Mouse (Mus musculus) limb, embryonic 15.5 days (tissue): Measurements from ENCODE around the gene Opcml. TPM values are rescaled to one million over a fixed set of nuclear protein-coding genes. Genes with fewer than 3 reads are reported as not detected.

Source experiments
- ATAC-seq: fragments of 200-750 bp; cut with Nextera tagmentation; 2 replicates; pipeline ENCODE4 v1.8.0; 2017; ENCODE audit warnings: low read depth, moderate TSS enrichment; ENCODE audit not compliant: insufficient number of reproducible peaks, low FRiP score, low TSS enrichment
- H3K27ac ChIP-seq: fragments of 300-500 bp; sonication (generic); 2 replicates; pipeline ENCODE4 v1.5.1; 2015; ENCODE audit warnings: moderate library complexity, mild to moderate bottlenecking, inconsistent platforms
- H3K27me3 ChIP-seq: fragments of 300-500 bp; sonication (generic); 2 replicates; pipeline ENCODE4 v1.6.1; 2015; ENCODE audit warnings: inconsistent platforms
- H3K36me3 ChIP-seq: fragments of 300-500 bp; sonication (generic); 2 replicates; pipeline ENCODE4 v1.6.1; 2015; ENCODE audit warnings: inconsistent platforms
- H3K4me1 ChIP-seq: fragments of 300-500 bp; sonication (generic); 2 replicates; pipeline ENCODE4 v1.6.1; 2015; ENCODE audit warnings: inconsistent platforms
- H3K4me2 ChIP-seq: fragments of 300-500 bp; sonication (generic); 2 replicates; pipeline ENCODE4 v1.6.1; 2015; ENCODE audit warnings: mild to moderate bottlenecking, inconsistent platforms
- H3K4me3 ChIP-seq: fragments of 300-500 bp; sonication (generic); 2 replicates; pipeline ENCODE4 v1.5.1; 2015; ENCODE audit warnings: mild to moderate bottlenecking, inconsistent platforms
- H3K9ac ChIP-seq: fragments of 300-500 bp; sonication (generic); 2 replicates; pipeline ENCODE4 v1.6.1; 2015; ENCODE audit warnings: inconsistent platforms
- H3K9me3 ChIP-seq: fragments of 300-500 bp; sonication (generic); 2 replicates; pipeline ENCODE4 v1.6.1; 2016; ENCODE audit warnings: inconsistent platforms
- WGBS: fragments of 180-500 bp; shearing (Covaris S2); methylation state at CpG from one replicate; pipeline ENCODE4 v1.1.7; 2015; 5-methylcytosine and 5-hydroxymethylcytosine counted together
- polyA plus RNA-seq: library from polyadenylated mRNA; unstranded; fragments of >200 nt; fragmentation: Nextera tagmentation; extraction: Ambion mirVana; gene quantifications from 2 replicates; pipeline ENCODE4 v1.2.1, GENCODE M21; 2015

Gene Opcml
- polyA plus RNA-seq, 1 experiment from 2014 or later: 4.9 TPM

- H3K4me1 ChIP-seq: no peaks in the 10 kb centered on the region
- no peaks in the 10 kb centered on the region for H3K9me3 ChIP-seq
- no peaks in the 10 kb centered on the region for H3K27me3 ChIP-seq
- H3K27ac ChIP-seq: no peak overlapping the region
- H3K9ac ChIP-seq: no peak overlapping the region
- H3K4me3 ChIP-seq: no peak overlapping the region
- H3K4me2 ChIP-seq: no peak overlapping the region
- no peak for ATAC-seq
- H3K36me3 ChIP-seq: no peaks in the 10 kb centered on the region
- 75% methylated on average over 1 of the region's 1 CpGs for WGBS
Measured at GRCm38 (mm10) chr9:28789439-28789838, 998.9 kb downstream of the Opcml start.

GRCm38 (mm10) chr9:28800100-28800499 lies 1009.5 kb downstream of the Opcml start:
- Histone ChIP-seq H3K36me3 (no peaks in the 10 kb centered on the region), H3K9ac (no peak overlapping the region), H3K4me2 (no peak overlapping the region), H3K4me3 (no peak overlapping the region), H3K27ac (no peak overlapping the region), H3K27me3 (no peaks in the 10 kb centered on the region), H3K4me1 (no peaks in the 10 kb centered on the region), H3K9me3 (no peaks in the 10 kb centered on the region)
- ATAC-seq: no peak; the same call in 1 of the 2 replicates
- 9% methylated on average over 2 of the region's 2 CpGs for WGBS

GRCm38 (mm10) chr9:28806666-28807065 lies 1016.1 kb downstream of the Opcml start:
- no peaks in the 10 kb centered on the region for H3K9me3 ChIP-seq
- no peaks in the 10 kb centered on the region for H3K27me3 ChIP-seq
- no peak overlapping the region for H3K27ac ChIP-seq
- H3K4me1 ChIP-seq: no peaks in the 10 kb centered on the region
- H3K36me3 ChIP-seq: no peaks in the 10 kb centered on the region
- H3K9ac ChIP-seq: no peak overlapping the region
- ATAC-seq: no peak
- H3K4me3 ChIP-seq: no peak overlapping the region
- H3K4me2 ChIP-seq: no peak overlapping the region

DNA sequence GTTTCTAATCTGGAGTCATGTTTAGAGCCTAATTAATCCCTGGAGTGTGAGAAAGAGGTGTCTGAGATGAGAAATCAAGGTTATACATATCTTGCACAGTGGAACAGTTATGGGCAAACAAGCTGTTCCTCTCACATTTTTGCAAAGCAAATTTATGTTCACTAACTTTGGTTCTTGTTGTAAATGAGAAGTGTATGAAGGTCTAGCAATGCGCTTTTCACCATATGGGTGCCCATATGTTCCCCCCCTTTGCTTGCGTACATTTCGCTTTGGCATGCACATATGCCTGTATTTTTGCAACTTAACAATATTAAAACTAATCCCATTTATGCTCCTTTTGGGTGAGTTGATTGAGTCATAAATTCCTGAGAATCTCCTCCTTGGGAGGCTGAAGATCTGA lies 1031.5 kb downstream of the Opcml start:
- ATAC-seq: no peak
- H3K27ac ChIP-seq: no peak overlapping the region
- H3K27me3 ChIP-seq: no peaks in the 10 kb centered on the region
- H3K4me3 ChIP-seq: no peak overlapping the region
- H3K9me3 ChIP-seq: no peaks in the 10 kb centered on the region
- no peaks in the 10 kb centered on the region for H3K4me1 ChIP-seq
- no peaks in the 10 kb centered on the region for H3K36me3 ChIP-seq
- WGBS: 83% methylated on average over 3 of the region's 3 CpGs
- H3K4me2 ChIP-seq: no peak overlapping the region
- H3K9ac ChIP-seq: no peak overlapping the region

GRCm38 (mm10) chr9:28822466-28822865 lies 1031.9 kb downstream of the Opcml start:
- H3K9ac ChIP-seq: no peak overlapping the region
- no peaks in the 10 kb centered on the region for H3K9me3 ChIP-seq
- no peak overlapping the region for H3K27ac ChIP-seq
- ATAC-seq: no peak
- no peaks in the 10 kb centered on the region for H3K36me3 ChIP-seq
- H3K4me3 ChIP-seq: no peak overlapping the region
- H3K27me3 ChIP-seq: no peaks in the 10 kb centered on the region
- no peaks in the 10 kb centered on the region for H3K4me1 ChIP-seq
- WGBS: 81% methylated on average over 5 of the region's 5 CpGs
- no peak overlapping the region for H3K4me2 ChIP-seq

GRCm38 (mm10) chr9:28825821-28826220 lies 1035.2 kb downstream of the Opcml start:
- 81% methylated on average over 2 of the region's 2 CpGs for WGBS
- Histone ChIP-seq H3K4me2 (no peak overlapping the region), H3K9ac (no peak overlapping the region), H3K4me1 (no peaks in the 10 kb centered on the region), H3K27ac (no peak overlapping the region), H3K4me3 (no peak overlapping the region), H3K36me3 (no peaks in the 10 kb centered on the region), H3K27me3 (no peaks in the 10 kb centered on the region), H3K9me3 (no peaks in the 10 kb centered on the region)
- no peak for ATAC-seq

DNA sequence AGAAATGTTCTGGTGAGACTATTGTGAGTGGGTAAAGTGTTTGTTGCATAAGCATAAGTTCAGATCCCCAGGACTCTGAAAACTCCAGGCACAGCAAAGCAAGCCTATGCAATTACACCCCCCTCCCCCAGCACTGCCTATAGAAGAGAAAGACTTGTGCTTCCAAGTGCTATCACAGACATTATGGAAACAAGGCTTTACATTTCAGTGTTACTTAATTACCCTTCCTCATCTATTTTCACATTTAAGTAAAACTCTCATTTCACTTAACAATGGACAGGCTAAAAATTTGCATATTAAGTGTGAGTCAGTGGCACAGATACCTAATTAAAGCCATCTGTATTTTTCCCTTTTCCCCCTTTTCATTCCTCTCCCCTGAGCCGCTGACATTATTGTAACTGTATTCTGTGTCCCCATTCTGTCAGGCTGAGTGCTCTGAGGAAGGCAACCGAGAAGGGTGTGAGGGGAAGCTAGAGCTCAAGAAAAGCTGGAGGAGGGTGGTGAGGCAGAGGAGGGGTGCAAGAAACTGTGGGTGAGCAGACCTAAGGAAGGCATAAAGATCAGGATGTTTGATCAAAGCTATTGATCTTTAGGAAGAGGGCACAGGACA lies 1055.5 kb downstream of the Opcml start:
- no peak for ATAC-seq
- no peak overlapping the region for H3K27ac ChIP-seq
- H3K4me3 ChIP-seq: no peak overlapping the region
- no peaks in the 10 kb centered on the region for H3K27me3 ChIP-seq
- H3K4me1 ChIP-seq: no peaks in the 10 kb centered on the region
- no peak overlapping the region for H3K9ac ChIP-seq
- H3K36me3 ChIP-seq: no peaks in the 10 kb centered on the region
- H3K9me3 ChIP-seq: no peaks in the 10 kb centered on the region
- no peak overlapping the region for H3K4me2 ChIP-seq
- 30% methylated on average over 2 of the region's 2 CpGs for WGBS

- H3K4me1 ChIP-seq: no peaks in the 10 kb centered on the region
- no peak overlapping the region for H3K27ac ChIP-seq
- no peak overlapping the region for H3K4me2 ChIP-seq
- no peaks in the 10 kb centered on the region for H3K27me3 ChIP-seq
- no peak overlapping the region for H3K4me3 ChIP-seq
- H3K9ac ChIP-seq: no peak overlapping the region
- H3K9me3 ChIP-seq: no peaks in the 10 kb centered on the region
- no peaks in the 10 kb centered on the region for H3K36me3 ChIP-seq
- ATAC-seq: no peak
- 62% methylated on average over 7 of the region's 7 CpGs for WGBS
Measured at GRCm38 (mm10) chr9:28855826-28856225, 1065.3 kb downstream of the Opcml start.

- Histone ChIP-seq H3K9ac (no peak overlapping the region), H3K4me1 (no peaks in the 10 kb centered on the region), H3K27ac (no peak overlapping the region), H3K36me3 (no peaks in the 10 kb centered on the region), H3K4me2 (no peak overlapping the region), H3K9me3 (no peaks in the 10 kb centered on the region), H3K4me3 (no peak overlapping the region), H3K27me3 (no peaks in the 10 kb centered on the region)
- 59% methylated on average over 4 of the region's 4 CpGs for WGBS
- no peak for ATAC-seq
Measured at GRCm38 (mm10) chr9:28861983-28862382, 1071.4 kb downstream of the Opcml start.

- 70% methylated on average over 3 of the region's 3 CpGs for WGBS
- ATAC-seq: no peak
- no peak overlapping the region for H3K9ac ChIP-seq
- H3K4me2 ChIP-seq: no peak overlapping the region
- no peaks in the 10 kb centered on the region for H3K9me3 ChIP-seq
- no peaks in the 10 kb centered on the region for H3K4me1 ChIP-seq
- no peaks in the 10 kb centered on the region for H3K27me3 ChIP-seq
- no peak overlapping the region for H3K4me3 ChIP-seq
- H3K36me3 ChIP-seq: no peaks in the 10 kb centered on the region
- H3K27ac ChIP-seq: no peak overlapping the region
Measured at GRCm38 (mm10) chr9:28867256-28867655, 1076.7 kb downstream of the Opcml start.

DNA sequence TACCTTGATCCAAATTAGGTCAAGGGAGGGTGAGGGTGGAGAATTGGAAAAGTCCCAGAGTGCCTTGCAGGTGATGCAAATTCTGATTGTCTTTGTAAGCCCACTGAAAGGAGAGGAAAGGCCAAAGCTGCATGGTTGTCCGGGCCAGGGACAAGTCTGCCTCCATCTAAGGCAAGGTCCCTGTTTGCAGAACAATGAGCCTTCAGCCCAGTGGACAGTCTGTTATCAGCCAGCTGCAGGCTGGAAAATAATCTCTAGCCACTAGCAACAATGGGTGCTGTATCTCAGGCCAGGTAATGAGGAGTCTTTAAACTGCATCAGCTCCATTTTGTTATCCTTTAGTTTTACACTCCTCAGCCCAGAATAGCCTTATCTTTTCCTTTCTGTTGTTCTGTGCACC lies 1079.9 kb downstream of the Opcml start:
- Histone ChIP-seq H3K36me3 (no peaks in the 10 kb centered on the region), H3K27ac (no peak overlapping the region), H3K27me3 (no peaks in the 10 kb centered on the region), H3K4me2 (no peak overlapping the region), H3K4me3 (no peak overlapping the region), H3K4me1 (no peaks in the 10 kb centered on the region), H3K9ac (no peak overlapping the region), H3K9me3 (no peaks in the 10 kb centered on the region)
- WGBS: 76% methylated on average over 1 of the region's 1 CpGs
- no peak for ATAC-seq

- 68% methylated on average over 1 of the region's 1 CpGs for WGBS
- H3K9ac ChIP-seq: no peak overlapping the region
- no peak overlapping the region for H3K4me3 ChIP-seq
- ATAC-seq: no peak
- no peaks in the 10 kb centered on the region for H3K27me3 ChIP-seq
- no peaks in the 10 kb centered on the region for H3K4me1 ChIP-seq
- no peaks in the 10 kb centered on the region for H3K36me3 ChIP-seq
- no peak overlapping the region for H3K4me2 ChIP-seq
- H3K27ac ChIP-seq: no peak overlapping the region
- no peaks in the 10 kb centered on the region for H3K9me3 ChIP-seq
Measured at GRCm38 (mm10) chr9:28882566-28882965, 1092.0 kb downstream of the Opcml start.

GRCm38 (mm10) chr9:28891611-28892010 lies 1101.0 kb downstream of the Opcml start:
- no peaks in the 10 kb centered on the region for H3K36me3 ChIP-seq
- H3K27ac ChIP-seq: no peak overlapping the region
- no peaks in the 10 kb centered on the region for H3K27me3 ChIP-seq
- 88% methylated on average over 8 of the region's 8 CpGs for WGBS
- no peak overlapping the region for H3K9ac ChIP-seq
- ATAC-seq: no peak
- no peak overlapping the region for H3K4me3 ChIP-seq
- H3K4me1 ChIP-seq: no peaks in the 10 kb centered on the region
- H3K9me3 ChIP-seq: no peaks in the 10 kb centered on the region
- no peak overlapping the region for H3K4me2 ChIP-seq
